In genomic region chr5:139557531-139558467, GRCm38 (mm10) we compare ENCODE assay signal across 10 mouse cellular contexts. TPM values are rescaled to one million over a fixed set of nuclear protein-coding genes. Genes with fewer than 3 reads are reported as not detected.
A peak's percentile ranks its signal among the peaks of the same experiment; 100 is the strongest.
DNase-seq lines count a peak whose midpoint lies in the region; ATAC-seq lines count a peak whose summit lies in the region.
"Had no signal": no experiment of that assay in that cellular context is flagged by ENCODE, and none has a peak within 500 bp of the region (broad histone marks: within the 10 kb centered on the region; RNA-seq: fewer than 3 reads in every experiment).

No protein-coding gene starts in this region.

- peak overlapping the region; percentile 11; the same call in 1 of the 2 replicates for H3K4me3 ChIP-seq in heart, embryonic 15.5 days
- no peak overlapping the region for H3K4me3 ChIP-seq in hindbrain, embryonic 12.5 days
- no peak overlapping the region for H3K4me3 ChIP-seq in midbrain, embryonic 16.5 days (ENCODE audit: low read depth, low read length)

- H3K9ac ChIP-seq in heart, embryonic 15.5 days = no peak overlapping the region
- H3K9ac ChIP-seq in hindbrain, embryonic 12.5 days = peak overlapping the region; percentile 29
- H3K9ac ChIP-seq in midbrain, embryonic 16.5 days (ENCODE audit: low read depth, low read length) = no peak overlapping the region

- no peak overlapping the region for H3K27ac ChIP-seq in heart, embryonic 15.5 days
- H3K27ac ChIP-seq in hindbrain, embryonic 12.5 days = peak overlapping the region; percentile 68
- H3K27ac ChIP-seq in midbrain, embryonic 16.5 days (ENCODE audit: low read length) = no peak overlapping the region

- 0 out of 2 replicates have a peak, but pooled peaks have one; percentile 15 for ATAC-seq in heart, embryonic 15.5 days (replicated peaks; ENCODE audit: insufficient number of reproducible peaks, insufficient read depth, low FRiP score, low read depth)
- 0 out of 2 replicates have a peak, but pooled peaks have one; percentile 19 for ATAC-seq in common myeloid progenitor, adult 5-6 weeks (replicated peaks; ENCODE audit: low read depth, poor library complexity, severe bottlenecking)
- ATAC-seq in hindbrain, embryonic 12.5 days (ENCODE audit: low FRiP score) = peak; percentile 41
- ATAC-seq in midbrain, embryonic 16.5 days = no peak; the same call in 1 of the 2 replicates
- ATAC-seq: CD4-positive, CD25-positive, alpha-beta regulatory T cell, adult 4 months had no signal

- H3K4me1 ChIP-seq in heart, embryonic 15.5 days (replicated peaks) = peaks cover 16% of the 10 kb centered on the region; the same call in 1 of the 2 replicates
- H3K4me1 ChIP-seq in hindbrain, embryonic 12.5 days = peaks cover 65% of the 10 kb centered on the region
- H3K4me1 ChIP-seq in midbrain, embryonic 16.5 days (ENCODE audit: control insufficient read depth, insufficient read depth, low read length) = peaks cover 26% of the 10 kb centered on the region

- H3K4me2 ChIP-seq in heart, embryonic 15.5 days = peak overlapping the region; percentile 27; the same call in 1 of the 2 replicates
- H3K4me2 ChIP-seq in hindbrain, embryonic 12.5 days (replicated peaks) = peak overlapping the region; percentile 38
- peak overlapping the region; percentile 38 for H3K4me2 ChIP-seq in midbrain, embryonic 16.5 days (ENCODE audit: low read length)

- intact Hi-C loops in heart, postnatal 25 days (cut with DNase I) = no loop called here

- WGBS in heart, embryonic 15.5 days = 2% methylated on average over 43 of the region's 43 CpGs
- 1% methylated on average over 43 of the region's 43 CpGs for WGBS in hindbrain, embryonic 12.5 days
- 2% methylated on average over 42 of the region's 43 CpGs for WGBS in midbrain, embryonic 16.5 days

- H3K9me3 ChIP-seq in heart, embryonic 15.5 days (replicated peaks) = no peaks in the 10 kb centered on the region
- no peaks in the 10 kb centered on the region for H3K9me3 ChIP-seq in hindbrain, embryonic 12.5 days (replicated peaks)
- no peaks in the 10 kb centered on the region for H3K9me3 ChIP-seq in midbrain, embryonic 16.5 days (replicated peaks; ENCODE audit: control insufficient read depth, low read length, poor library complexity, severe bottlenecking)

- no peak for DNase-seq in heart, postnatal 25 days (ENCODE audit: low spot score)
- no peak for DNase-seq in frontal cortex, postnatal 25 days (ENCODE audit: low spot score in 2 of 2)
- DNase-seq in right cerebral cortex, postnatal 25 days = no peak
- DNase-seq in right cerebral cortex, postnatal 14 days = no peak

- H3K27me3 ChIP-seq in heart, embryonic 15.5 days = peaks cover 95% of the 10 kb centered on the region
- peaks cover 88% of the 10 kb centered on the region for H3K27me3 ChIP-seq in hindbrain, embryonic 12.5 days
- H3K27me3 ChIP-seq in midbrain, embryonic 16.5 days (ENCODE audit: control insufficient read depth, insufficient read depth, low read depth, low read length) = peaks cover 26% of the 10 kb centered on the region

- H3K36me3 ChIP-seq in heart, embryonic 15.5 days = no peaks in the 10 kb centered on the region
- no peaks in the 10 kb centered on the region for H3K36me3 ChIP-seq in hindbrain, embryonic 12.5 days
- H3K36me3 ChIP-seq in midbrain, embryonic 16.5 days (ENCODE audit: control insufficient read depth, insufficient read depth, low read length) = no peaks in the 10 kb centered on the region

RNA-seq across cellular contexts. Expression of gene Uncx, which starts 14.5 kb away (rescaled TPM):
- not detected in 2 replicates for polyA plus RNA-seq in heart, embryonic 15.5 days (2015; fragmentation: Nextera tagmentation; extraction: Ambion mirVana)
- total RNA-seq in heart, postnatal 25 days (2021) = not detected
- not detected in 2 replicates for total RNA-seq in common myeloid progenitor, adult 5-6 weeks (2017)
- polyA plus RNA-seq in hindbrain, embryonic 12.5 days (2016; fragmentation: Nextera tagmentation; extraction: Ambion mirVana) = 97.3 and 99.4 TPM in 2 replicates
- 22.5 and 23.8 TPM in 2 replicates for polyA plus RNA-seq in midbrain, embryonic 16.5 days (2015; fragmentation: Nextera tagmentation; extraction: Ambion mirVana)
- polyA plus RNA-seq: CD4-positive, CD25-positive, alpha-beta regulatory T cell, adult 4 months; liver, embryonic 16.5 days had no signal

Comparison
In these comparisons a context has a peak if more than half of its experiments do, and no peak if none do; other contexts are left out.
1. RNA of gene Uncx, which starts 14.5 kb away (polyA plus RNA-seq): 97.3 to 99.4 TPM in hindbrain, embryonic 12.5 days and 22.5 to 23.8 TPM in midbrain, embryonic 16.5 days; not detected in heart, embryonic 15.5 days; every median in the first group is over 10 times any median in the second.
2. Peak in every context shown above with its lines, with median percentiles within 50 percentile points of each other: H3K4me2 ChIP-seq.